7 mouse cellular contexts compared by ENCODE assay signal in the genomic region with DNA sequence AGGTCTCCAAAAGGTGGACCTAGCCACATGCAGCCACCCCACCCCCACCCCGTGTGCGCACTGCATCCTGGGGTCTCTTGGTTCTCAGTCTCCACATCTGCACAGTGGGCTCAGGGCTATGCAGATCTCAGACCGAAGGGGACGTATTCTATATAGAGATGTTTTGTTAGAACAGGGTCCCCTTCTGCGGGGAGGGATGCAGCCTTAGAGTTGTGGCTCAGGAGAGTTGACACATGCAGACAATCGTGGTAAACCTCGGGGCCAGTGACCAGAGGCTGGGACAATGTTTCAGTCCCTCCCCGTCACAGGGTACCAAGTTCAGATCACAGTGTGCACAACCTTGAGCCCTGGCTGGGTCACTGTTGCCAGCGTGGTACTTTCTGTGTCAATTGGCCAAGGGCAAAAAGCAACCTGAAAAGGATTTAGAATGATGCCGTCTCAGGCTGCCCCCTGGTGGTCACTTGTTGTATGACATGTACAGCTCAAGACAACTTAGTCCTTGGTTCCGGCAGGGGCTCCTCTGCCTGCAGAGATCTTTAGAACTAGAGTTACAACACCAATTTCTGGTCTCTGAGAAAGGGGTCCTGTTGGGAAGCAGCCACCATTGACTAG. TPM values are rescaled to one million over a fixed set of nuclear protein-coding genes. Genes with fewer than 3 reads are reported as not detected.
DNase-seq lines count a peak whose midpoint lies in the region; ATAC-seq and TF ChIP-seq lines count a peak whose summit lies in the region.

No protein-coding gene starts in this region.

- H3K36me3 ChIP-seq in forebrain, embryonic 16.5 days (ENCODE audit: control insufficient read depth, insufficient read depth): no peaks in the 10 kb centered on the region
- H3K36me3 ChIP-seq in hindbrain, postnatal 0 days (ENCODE audit: insufficient read depth, low read length): no peaks in the 10 kb centered on the region

- no peak overlapping the region for H3K4me2 ChIP-seq in forebrain, embryonic 16.5 days (ENCODE audit: low read length)
- H3K4me2 ChIP-seq in hindbrain, postnatal 0 days (ENCODE audit: low read depth, low read length): no peak overlapping the region

- no peak overlapping the region for H3K27ac ChIP-seq in forebrain, embryonic 16.5 days (ENCODE audit: low read length)
- no peak overlapping the region for H3K27ac ChIP-seq in hindbrain, postnatal 0 days
- H3K27ac ChIP-seq in left cerebral cortex, adult 2 months: no peak overlapping the region

- ATAC-seq in forebrain, embryonic 16.5 days: peak; percentile 19; the same call in 1 of the 2 replicates
- 0 out of 2 replicates have a peak, but pooled peaks have one; percentile 41 for ATAC-seq in hindbrain, postnatal 0 days
- 0 out of 2 replicates have a peak, but pooled peaks have one; percentile 14 for ATAC-seq in megakaryocyte-erythroid progenitor cell, adult 5-6 weeks (replicated peaks; ENCODE audit: low FRiP score, low TSS enrichment, poor library complexity, severe bottlenecking)

- 0 out of 2 replicates have a peak, but pooled peaks cover 2% of the 10 kb centered on the region for H3K27me3 ChIP-seq in forebrain, embryonic 16.5 days (replicated peaks; ENCODE audit: control insufficient read depth, insufficient read depth, low read length)
- H3K27me3 ChIP-seq in hindbrain, postnatal 0 days (ENCODE audit: insufficient read depth, low read length): no peaks in the 10 kb centered on the region

- WGBS in forebrain, embryonic 16.5 days: 32% methylated on average over 11 of the region's 11 CpGs
- 29% methylated on average over 11 of the region's 11 CpGs for WGBS in hindbrain, postnatal 0 days

- no peak overlapping the region for H3K4me3 ChIP-seq in forebrain, embryonic 16.5 days (replicated peaks; ENCODE audit: low read length)
- no peak overlapping the region for H3K4me3 ChIP-seq in hindbrain, postnatal 0 days (ENCODE audit: low read length)
- H3K4me3 ChIP-seq in left cerebral cortex, adult 2 months: no peak overlapping the region

- H3K9ac ChIP-seq in forebrain, embryonic 16.5 days (replicated peaks; ENCODE audit: low read depth, low read length): no peak overlapping the region
- H3K9ac ChIP-seq in hindbrain, postnatal 0 days (replicated peaks; ENCODE audit: low read length): no peak overlapping the region

- peak; percentile 96 for TF ChIP-seq CTCF in hindbrain, postnatal 0 days (IDR thresholded peaks at IDR 0.05; ENCODE audit: low read depth)
- peak; percentile 90 for TF ChIP-seq CTCF in left cerebral cortex, adult 2 months (IDR thresholded peaks at IDR 0.05)

- peak; percentile 67 for DNase-seq in WW6 (ENCODE audit: low read depth, low spot score)
- peak; percentile 37 for DNase-seq in cerebellum, adult 11-12 months
- DNase-seq in hindbrain, postnatal 0 days (ENCODE audit: low spot score): peak; percentile 92
- peak; percentile 67 to 75 for DNase-seq in left cerebral cortex, adult 2 months (ENCODE audit: extremely low spot score in 1 of 2, low spot score in 2 of 2)
- peak; percentile 92 for DNase-seq in right cerebral cortex, postnatal 4 days

- intact Hi-C loops in left cerebral cortex, adult 2 months (cut with DNase I): loop anchor here (1.0 to 2.0 kb wide), 3 partner anchors 90 to 221 kb away; no protein-coding TSS in a partner anchor

- H3K4me1 ChIP-seq in forebrain, embryonic 16.5 days (replicated peaks; ENCODE audit: control insufficient read depth, insufficient read depth, low read length): peaks cover 4% of the 10 kb centered on the region
- no peaks in the 10 kb centered on the region for H3K4me1 ChIP-seq in hindbrain, postnatal 0 days (ENCODE audit: insufficient read depth, low read length)

- no peaks in the 10 kb centered on the region for H3K9me3 ChIP-seq in forebrain, embryonic 16.5 days (ENCODE audit: control insufficient read depth, low read length)
- no peaks in the 10 kb centered on the region for H3K9me3 ChIP-seq in hindbrain, postnatal 0 days (ENCODE audit: low read length)

RNA-seq across cellular contexts. Expression of a gene that starts 5.0 kb away (rescaled TPM):
- 11.6 and 19.8 TPM in 2 replicates for polyA plus RNA-seq in forebrain, embryonic 16.5 days (2015; fragmentation: Nextera tagmentation; extraction: Ambion mirVana)
- 95.3 and 103 TPM in 2 replicates for total RNA-seq in hindbrain, postnatal 0 days (2014; rRNA removed)
- polyA plus RNA-seq in hindbrain, postnatal 0 days (2015; fragmentation: Nextera tagmentation; extraction: Ambion mirVana): 41.7 and 46.3 TPM in 2 replicates
- 1 to 10 TPM; 3.4 to 4.7 TPM for total RNA-seq in left cerebral cortex, adult 2 months (2021)
- total RNA-seq in megakaryocyte-erythroid progenitor cell, adult 5-6 weeks (2014; fragmentation: Nextera tagmentation): not detected in 2 replicates
- total RNA-seq in megakaryocyte-erythroid progenitor cell, adult 5-6 weeks (2017): not detected in 2 replicates

RNA-seq across cellular contexts. Expression of a gene that starts 35.5 kb away (rescaled TPM):
- polyA plus RNA-seq in forebrain, embryonic 16.5 days (2015; fragmentation: Nextera tagmentation; extraction: Ambion mirVana): not detected in 2 replicates
- total RNA-seq in hindbrain, postnatal 0 days (2014; rRNA removed): 1.1 and 1.2 TPM in 2 replicates
- polyA plus RNA-seq in hindbrain, postnatal 0 days (2015; fragmentation: Nextera tagmentation; extraction: Ambion mirVana): 0.95 and 0.98 TPM in 2 replicates
- total RNA-seq in left cerebral cortex, adult 2 months (2021): under 1 TPM in 1 of 2 experiments, not detected in 1; 0.36 TPM
- not detected in 2 replicates for total RNA-seq in megakaryocyte-erythroid progenitor cell, adult 5-6 weeks (2014; fragmentation: Nextera tagmentation)
- not detected in 2 replicates for total RNA-seq in megakaryocyte-erythroid progenitor cell, adult 5-6 weeks (2017)

RNA-seq across cellular contexts. Expression of a gene that starts 52.8 kb away (rescaled TPM):
- 0.10 TPM in 1 of 2 replicates, not detected in the other for polyA plus RNA-seq in forebrain, embryonic 16.5 days (2015; fragmentation: Nextera tagmentation; extraction: Ambion mirVana)
- total RNA-seq in hindbrain, postnatal 0 days (2014; rRNA removed): 5.0 TPM in 1 of 2 replicates, not detected in the other
- polyA plus RNA-seq in hindbrain, postnatal 0 days (2015; fragmentation: Nextera tagmentation; extraction: Ambion mirVana): 0.19 and 0.38 TPM in 2 replicates
- not detected for total RNA-seq in left cerebral cortex, adult 2 months (2021)
- not detected in 2 replicates for total RNA-seq in megakaryocyte-erythroid progenitor cell, adult 5-6 weeks (2014; fragmentation: Nextera tagmentation)
- total RNA-seq in megakaryocyte-erythroid progenitor cell, adult 5-6 weeks (2017): not detected in 2 replicates

RNA-seq across cellular contexts. Expression of a gene that starts 57.5 kb away (rescaled TPM):
- not detected in 2 replicates for polyA plus RNA-seq in forebrain, embryonic 16.5 days (2015; fragmentation: Nextera tagmentation; extraction: Ambion mirVana)
- 0.32 TPM in 1 of 2 replicates, not detected in the other for total RNA-seq in hindbrain, postnatal 0 days (2014; rRNA removed)
- polyA plus RNA-seq in hindbrain, postnatal 0 days (2015; fragmentation: Nextera tagmentation; extraction: Ambion mirVana): 0.06 and 0.08 TPM in 2 replicates
- under 1 TPM; 0.40 to 0.57 TPM for total RNA-seq in left cerebral cortex, adult 2 months (2021)
- total RNA-seq in megakaryocyte-erythroid progenitor cell, adult 5-6 weeks (2014; fragmentation: Nextera tagmentation): not detected in 2 replicates
- total RNA-seq in megakaryocyte-erythroid progenitor cell, adult 5-6 weeks (2017): not detected in 2 replicates

Comparison
In these comparisons a context has a peak if more than half of its experiments do, and no peak if none do; other contexts are left out.
1. DNase-seq: peak in every context shown above with its lines; median percentile 92 in hindbrain, postnatal 0 days; 92 in right cerebral cortex, postnatal 4 days; 71 in left cerebral cortex, adult 2 months; 67 in WW6; 37 in cerebellum, adult 11-12 months.
2. RNA of a gene that starts 5.0 kb away (total RNA-seq): 95.3 to 103 TPM in hindbrain, postnatal 0 days; 3.4 to 4.7 TPM in left cerebral cortex, adult 2 months and not detected in megakaryocyte-erythroid progenitor cell, adult 5-6 weeks; every median in the first group is over 10 times any median in the second.
3. Peak in every context shown above with its lines, with median percentiles within 50 percentile points of each other: ATAC-seq.